Comparison of ENCODE assay signal across 8 mouse cellular contexts in the genomic region with DNA sequence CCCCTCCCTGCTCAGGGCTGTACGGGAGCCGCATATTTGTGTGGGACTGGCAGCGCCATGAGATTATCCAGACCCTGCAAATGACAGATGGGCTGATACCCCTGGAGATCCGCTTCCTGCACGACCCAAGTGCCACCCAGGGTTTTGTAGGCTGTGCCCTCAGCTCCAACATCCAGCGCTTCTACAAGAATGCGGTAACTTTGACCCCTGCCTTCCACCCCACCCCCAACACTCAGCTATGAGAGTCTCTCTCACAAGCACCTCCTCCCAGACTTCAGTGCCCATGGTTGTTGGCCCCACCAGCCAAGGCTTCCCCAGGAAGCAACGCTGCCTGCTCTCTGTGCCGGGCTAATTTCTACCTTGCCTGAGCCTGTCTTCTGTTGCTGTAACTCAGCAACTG. TPM values are rescaled to one million over a fixed set of nuclear protein-coding genes. Genes with fewer than 3 reads are reported as not detected.
DNase-seq lines count a peak whose midpoint lies in the region; ATAC-seq lines count a peak whose summit lies in the region.
"Not testable (repeated sequence)": the region's sequence is repeated elsewhere in the genome, so short reads cannot be mapped to it uniquely, and the experiment has no call there.
"Had no signal": no experiment of that assay in that cellular context is flagged by ENCODE, and none has a peak within 500 bp of the region (broad histone marks: within the 10 kb centered on the region; RNA-seq: fewer than 3 reads in every experiment).

No protein-coding gene starts in this region.

- not testable (repeated sequence) for H3K4me2 ChIP-seq in heart, embryonic 11.5 days; heart, embryonic 14.5 days (ENCODE audit: low read length); liver, embryonic 12.5 days; midbrain, embryonic 11.5 days

- peak; percentile 67 for DNase-seq in kidney, adult 11 months
- peak; percentile 58 to 59 for DNase-seq in kidney, adult 8-10 months
- peak; percentile 49 for DNase-seq in kidney, postnatal 14 days
- DNase-seq in midbrain, embryonic 11.5 days (ENCODE audit: low spot score, missing footprints), result peak; percentile 10

- not testable (repeated sequence) for H3K9me3 ChIP-seq in heart, embryonic 11.5 days (replicated peaks; ENCODE audit: control insufficient read depth, low read length); heart, embryonic 14.5 days (ENCODE audit: control insufficient read depth, low read length); liver, embryonic 12.5 days (replicated peaks); midbrain, embryonic 11.5 days (ENCODE audit: control insufficient read depth, low read length)

- 22% methylated on average over 9 of the region's 9 CpGs for WGBS in heart, embryonic 11.5 days (ENCODE audit: insufficient replicate concordance)
- WGBS in heart, embryonic 14.5 days, result 15% methylated on average over 9 of the region's 9 CpGs
- WGBS in liver, embryonic 12.5 days (ENCODE audit: insufficient replicate concordance), result 52% methylated on average over 9 of the region's 9 CpGs
- whole genome bisulfite sequencing in midbrain, embryonic 11.5 days, result 70% methylated on average over 9 of the region's 9 CpGs

- H3K4me3 ChIP-seq in heart, embryonic 11.5 days (ENCODE audit: low read depth, low read length); heart, embryonic 14.5 days (ENCODE audit: control insufficient read depth in 1 of 2, insufficient read depth in 1 of 2, low read depth in 1 of 2, low read length in 2 of 2); liver, embryonic 12.5 days; midbrain, embryonic 11.5 days (ENCODE audit: low read depth, low read length): not testable (repeated sequence)

- H3K36me3 ChIP-seq in heart, embryonic 11.5 days (ENCODE audit: control insufficient read depth, insufficient read depth, low read length); heart, embryonic 14.5 days (ENCODE audit: control insufficient read depth, insufficient read depth, low read length); liver, embryonic 12.5 days; midbrain, embryonic 11.5 days (ENCODE audit: control insufficient read depth, insufficient read depth, low read length): not testable (repeated sequence)

- H3K27me3 ChIP-seq in heart, embryonic 11.5 days (ENCODE audit: control insufficient read depth, insufficient read depth, low read length); heart, embryonic 14.5 days (ENCODE audit: control insufficient read depth, insufficient read depth, low read length); liver, embryonic 12.5 days (replicated peaks); midbrain, embryonic 11.5 days (ENCODE audit: control insufficient read depth, insufficient read depth, low read length): not testable (repeated sequence)

- H3K4me1 ChIP-seq in heart, embryonic 11.5 days (ENCODE audit: control insufficient read depth, insufficient read depth, low read length); heart, embryonic 14.5 days (ENCODE audit: control insufficient read depth in 2 of 2, insufficient read depth in 2 of 2, low read length in 2 of 2); midbrain, embryonic 11.5 days (ENCODE audit: control insufficient read depth, insufficient read depth, low read length): not testable (repeated sequence)
- peaks cover 46% of the 10 kb centered on the region for H3K4me1 ChIP-seq in liver, embryonic 12.5 days

- H3K9ac ChIP-seq in heart, embryonic 11.5 days (ENCODE audit: low read depth, low read length); heart, embryonic 14.5 days (ENCODE audit: low read length); liver, embryonic 12.5 days; midbrain, embryonic 11.5 days (ENCODE audit: low read length): not testable (repeated sequence)

- ATAC-seq in heart, embryonic 11.5 days (replicated peaks; ENCODE audit: insufficient number of reproducible peaks, low FRiP score, low TSS enrichment), result peak; percentile 44; the same call in 1 of the 2 replicates
- ATAC-seq in heart, embryonic 14.5 days (ENCODE audit: insufficient number of reproducible peaks, insufficient read depth, low FRiP score, low read depth), result peak; percentile 52; the same call in 1 of the 2 replicates
- ATAC-seq in liver, embryonic 12.5 days; midbrain, embryonic 11.5 days (ENCODE audit: low FRiP score): not testable (repeated sequence)

- not testable (repeated sequence) for H3K27ac ChIP-seq in heart, embryonic 11.5 days (ENCODE audit: low read depth, low read length); heart, embryonic 14.5 days (replicated peaks in 1 of 2; ENCODE audit: control insufficient read depth in 1 of 2, insufficient read depth in 1 of 2, low read depth in 2 of 2, low read length in 2 of 2); midbrain, embryonic 11.5 days (ENCODE audit: low read depth, low read length)
- H3K27ac ChIP-seq in liver, embryonic 12.5 days, result 0 out of 2 replicates have a peak overlapping the region, but pooled peaks have one; percentile 36

RNA-seq across cellular contexts. Expression of gene Selenbp1, which starts 7.2 kb away (rescaled TPM):
- 36.8 and 45.6 TPM in 2 replicates for polyA plus RNA-seq in heart, embryonic 11.5 days (2014; fragmentation: Nextera tagmentation; extraction: Ambion mirVana)
- polyA plus RNA-seq in heart, embryonic 14.5 days (2014; fragmentation: Nextera tagmentation; extraction: Ambion mirVana), result 71.7 and 74.5 TPM in 2 replicates
- 53.9 and 54.0 TPM in 2 replicates for polyA plus RNA-seq in liver, embryonic 12.5 days (2016; fragmentation: Nextera tagmentation; extraction: Ambion mirVana)
- 3.6 and 4.7 TPM in 2 replicates for polyA plus RNA-seq in midbrain, embryonic 11.5 days (2014; fragmentation: Nextera tagmentation; extraction: Ambion mirVana)

RNA-seq across cellular contexts. Expression of gene Rfx5, which starts 13.8 kb away (rescaled TPM):
- 6.7 and 7.9 TPM in 2 replicates for polyA plus RNA-seq in heart, embryonic 11.5 days (2014; fragmentation: Nextera tagmentation; extraction: Ambion mirVana)
- 6.9 and 8.1 TPM in 2 replicates for polyA plus RNA-seq in heart, embryonic 14.5 days (2014; fragmentation: Nextera tagmentation; extraction: Ambion mirVana)
- 2.6 and 3.6 TPM in 2 replicates for polyA plus RNA-seq in liver, embryonic 12.5 days (2016; fragmentation: Nextera tagmentation; extraction: Ambion mirVana)
- polyA plus RNA-seq in midbrain, embryonic 11.5 days (2014; fragmentation: Nextera tagmentation; extraction: Ambion mirVana), result 5.9 and 6.8 TPM in 2 replicates
- polyA plus RNA-seq: erythroblast, embryonic 14.5 days had no signal

RNA-seq across cellular contexts. Expression of gene Pi4kb, which starts 34.5 kb away (rescaled TPM):
- polyA plus RNA-seq in heart, embryonic 11.5 days (2014; fragmentation: Nextera tagmentation; extraction: Ambion mirVana), result 12.9 and 18.5 TPM in 2 replicates
- 17.4 and 21.8 TPM in 2 replicates for polyA plus RNA-seq in heart, embryonic 14.5 days (2014; fragmentation: Nextera tagmentation; extraction: Ambion mirVana)
- 12.6 and 13.1 TPM in 2 replicates for polyA plus RNA-seq in liver, embryonic 12.5 days (2016; fragmentation: Nextera tagmentation; extraction: Ambion mirVana)
- 20.2 and 21.2 TPM in 2 replicates for polyA plus RNA-seq in midbrain, embryonic 11.5 days (2014; fragmentation: Nextera tagmentation; extraction: Ambion mirVana)

RNA-seq across cellular contexts. Expression of gene Psmb4, which starts 53.3 kb away (rescaled TPM):
- 293 and 305 TPM in 2 replicates for polyA plus RNA-seq in heart, embryonic 11.5 days (2014; fragmentation: Nextera tagmentation; extraction: Ambion mirVana)
- polyA plus RNA-seq in heart, embryonic 14.5 days (2014; fragmentation: Nextera tagmentation; extraction: Ambion mirVana), result 296 and 297 TPM in 2 replicates
- 207 and 214 TPM in 2 replicates for polyA plus RNA-seq in liver, embryonic 12.5 days (2016; fragmentation: Nextera tagmentation; extraction: Ambion mirVana)
- polyA plus RNA-seq in midbrain, embryonic 11.5 days (2014; fragmentation: Nextera tagmentation; extraction: Ambion mirVana), result 339 and 371 TPM in 2 replicates

Comparison
In these comparisons a context has a peak if more than half of its experiments do, and no peak if none do; other contexts are left out.
1. DNase-seq: peak in every context shown above with its lines; median percentile 67 in kidney, adult 11 months; 58 in kidney, adult 8-10 months; 49 in kidney, postnatal 14 days; 10 in midbrain, embryonic 11.5 days.